Mouse (Mus musculus) G1E (cell line): Measurements from ENCODE around the gene Pak4.

ENCODE experiments used
- CTCF ChIP-seq: IDR thresholded peaks from 2 replicates; pipeline ENCODE4 v1.5.1; 2012; ENCODE audit warnings: low read depth, low read length, inconsistent platforms, mixed read lengths
- GATA2 ChIP-seq: IDR thresholded peaks from 2 replicates; pipeline ENCODE4 v1.6.1; 2012; ENCODE audit warnings: low read depth, low read length, inconsistent platforms, borderline replicate concordance
- POLR2AphosphoS5 ChIP-seq: IDR thresholded peaks from 2 replicates; pipeline ENCODE4 v1.6.1; 2012; ENCODE audit warnings: low read depth, low read length, inconsistent platforms; ENCODE audit not compliant: insufficient replicate concordance

DNA sequence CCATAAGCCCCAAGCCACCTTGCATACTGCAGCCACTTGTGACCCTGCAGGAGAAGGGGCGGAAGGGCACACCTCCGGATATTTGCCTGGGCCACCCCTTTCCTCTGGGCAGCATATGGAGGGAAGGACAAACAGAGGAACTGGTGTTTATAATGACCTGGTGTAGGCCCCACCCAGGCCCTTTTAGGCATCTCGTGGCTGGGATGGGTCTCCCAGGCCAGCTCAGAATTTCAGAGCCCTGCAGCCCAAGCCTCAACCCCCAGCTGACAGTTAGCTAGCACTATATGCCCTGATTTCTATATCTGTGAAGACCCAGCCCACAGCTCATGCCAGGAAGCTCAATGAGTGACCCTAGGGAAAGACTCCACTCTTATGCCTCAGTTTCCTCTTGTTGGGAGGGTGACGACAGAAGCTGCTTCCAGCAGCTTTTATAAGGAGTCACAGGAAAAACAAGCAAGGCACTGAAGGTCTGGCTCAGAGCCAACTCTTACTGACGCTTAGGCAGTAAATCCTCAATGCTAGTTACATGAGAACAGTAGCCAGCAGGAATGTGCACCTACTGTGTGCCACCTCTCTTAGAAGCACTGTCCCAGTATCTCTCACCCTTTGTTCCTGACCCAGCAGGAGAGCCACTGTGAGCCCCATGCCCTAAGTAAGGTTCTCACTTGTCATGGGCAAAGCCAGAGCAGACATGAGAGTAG, 26.9 kb downstream of the Pak4 start:
- TF ChIP-seq CTCF (no peak), GATA2 (no peak), POLR2AphosphoS5 (no peak)
